Mouse (Mus musculus) frontal cortex, postnatal 25 days (tissue): ENCODE measurements around the gene Nek11.
"Not testable (repeated sequence)": the region's sequence is repeated elsewhere in the genome, so short reads cannot be mapped to it uniquely, and the experiment has no call there.

Experiments used
- DNase-seq, 2 experiments: peaks; one replicate each; pipeline ENCODE4 v3.0.0; 2022; ENCODE audit warnings: low spot score in 2 of 2

Gene Nek11

DNA sequence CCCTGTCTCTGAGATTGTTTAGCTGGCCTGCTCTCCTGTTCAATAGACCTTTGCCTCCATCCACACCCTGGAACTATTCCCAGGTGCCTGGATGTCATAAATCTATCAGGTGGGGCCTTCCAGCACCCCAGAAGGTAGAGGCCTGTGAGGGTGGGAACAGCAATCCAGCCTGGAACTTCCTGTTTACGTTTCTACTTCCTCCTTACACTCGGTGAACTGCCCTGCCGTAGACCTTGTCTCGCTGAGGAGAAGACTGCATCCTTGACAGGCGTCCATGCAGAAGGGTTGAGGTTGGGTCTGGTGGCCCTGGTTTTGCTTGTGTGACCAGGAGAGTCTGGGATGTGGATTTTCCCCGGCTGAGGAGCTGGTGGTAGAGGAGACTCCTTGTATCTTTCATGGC is 256.1 kb downstream of the Nek11 start:
- no peak for DNase-seq

DNA sequence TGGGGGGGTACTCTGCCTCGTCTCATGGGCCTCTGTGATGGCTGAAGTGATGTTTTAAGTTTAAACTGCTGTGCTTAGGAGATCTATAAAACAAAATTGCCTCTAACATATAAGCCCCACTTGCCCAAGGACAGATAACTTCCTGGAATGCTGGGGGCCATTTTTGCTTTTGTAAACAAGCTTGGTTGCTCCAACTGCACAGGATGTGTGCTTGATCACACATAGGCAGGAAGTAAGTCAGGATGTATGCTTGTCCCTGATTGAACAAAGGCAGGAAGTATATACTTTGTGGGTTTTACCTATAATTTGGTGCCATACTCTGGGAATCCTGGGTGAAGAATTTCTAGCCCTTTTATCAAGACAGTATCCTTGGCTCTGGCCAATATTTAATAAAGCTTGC is 258.9 kb downstream of the Nek11 start:
- DNase-seq = no peak

- DNase-seq = no peak
Measured at GRCm38 (mm10) chr9:105134536-105134935, 260.8 kb downstream of the Nek11 start.

GRCm38 (mm10) chr9:105132002-105132367 is 263.3 kb downstream of the Nek11 start:
- DNase-seq = no peak

GRCm38 (mm10) chr9:105131253-105132001 is 263.9 kb downstream of the Nek11 start, which contains the start of gene Nudt16:
TSS of gene Nudt16 (minus strand) at chr9:105131824.
- peak; percentile 72 to 82 for DNase-seq

GRCm38 (mm10) chr9:105130331-105130730 is 265.0 kb downstream of the Nek11 start:
- no peak for DNase-seq

- DNase-seq = not testable (repeated sequence)
Measured at GRCm38 (mm10) chr9:105125206-105125605, 270.1 kb downstream of the Nek11 start.
